In genomic region chr11:70668335-70668770, GRCm38 (mm10) we compare ENCODE assay signal across 8 mouse cellular contexts. TPM values are rescaled to one million over a fixed set of nuclear protein-coding genes. Genes with fewer than 3 reads are reported as not detected.
DNase-seq lines count a peak whose midpoint lies in the region; ATAC-seq and TF ChIP-seq lines count a peak whose summit lies in the region.

No protein-coding gene starts in this region.

- no peak for DNase-seq in kidney, postnatal 0 days (ENCODE audit: low spot score)
- DNase-seq in kidney, postnatal 14 days, result no peak
- no peak for DNase-seq in MEL (ENCODE audit: low read depth, low spot score)
- DNase-seq in c-Kit-positive CD71-positive TER-119-positive erythroid progenitor cells, embryonic 14.5 days (ENCODE audit: low spot score), result no peak

- TF ChIP-seq CTCF in kidney, postnatal 0 days (IDR thresholded peaks at IDR 0.05; ENCODE audit: low read depth), result no peak
- TF ChIP-seq CTCF in MEL (IDR thresholded peaks at IDR 0.05 in 2 of 3, conservative IDR thresholded peaks at IDR 0.05 in 1 of 3; ENCODE audit: control insufficient read depth in 1 of 3, insufficient read depth in 1 of 3, low read depth in 2 of 3, low read length in 3 of 3, poor library complexity in 1 of 3, severe bottlenecking in 1 of 3), result no peak

- peak; percentile 48 to 74 for TF ChIP-seq POLR2A in MEL (IDR thresholded peaks at IDR 0.05; ENCODE audit: control insufficient read depth in 1 of 2, insufficient read depth in 1 of 2, low read depth in 1 of 2, low read length in 2 of 2, poor library complexity in 1 of 2)

- peaks cover 24% of the 10 kb centered on the region for H3K36me3 ChIP-seq in kidney, postnatal 0 days (ENCODE audit: insufficient read depth, low read length)
- peaks cover 0 to 11% of the 10 kb centered on the region in 2 experiments; a peak in 2 of 4 replicates for H3K36me3 ChIP-seq in MEL (ENCODE audit: control insufficient read depth in 1 of 2, insufficient read depth in 2 of 2, low read length in 2 of 2)
- H3K36me3 ChIP-seq in midbrain, embryonic 12.5 days, result peaks cover 39% of the 10 kb centered on the region

- peaks cover 7% of the 10 kb centered on the region for H3K4me1 ChIP-seq in kidney, postnatal 0 days (replicated peaks; ENCODE audit: insufficient read depth, low read length)
- peaks cover 2 to 24% of the 10 kb centered on the region in 2 experiments; a peak in 3 of 4 replicates for H3K4me1 ChIP-seq in MEL (ENCODE audit: control insufficient read depth in 1 of 2, insufficient read depth in 2 of 2, low read length in 2 of 2)
- peaks cover 27% of the 10 kb centered on the region for H3K4me1 ChIP-seq in midbrain, embryonic 12.5 days

- no peak for TF ChIP-seq EP300 in MEL (IDR thresholded peaks at IDR 0.05; ENCODE audit: low read depth in 1 of 2, low read length in 2 of 2)

- no peaks in the 10 kb centered on the region for H3K9me3 ChIP-seq in kidney, postnatal 0 days (replicated peaks; ENCODE audit: low read length)
- H3K9me3 ChIP-seq in MEL (replicated peaks; ENCODE audit: insufficient read depth, low read length), result no peaks in the 10 kb centered on the region
- H3K9me3 ChIP-seq in midbrain, embryonic 12.5 days, result no peaks in the 10 kb centered on the region

- peak overlapping the region; percentile 60 for H3K9ac ChIP-seq in kidney, postnatal 0 days (ENCODE audit: low read depth, low read length)
- H3K9ac ChIP-seq in MEL (ENCODE audit: control insufficient read depth, low read depth, low read length, poor library complexity, severe bottlenecking), result peak overlapping the region; percentile 82
- H3K9ac ChIP-seq in midbrain, embryonic 12.5 days (replicated peaks), result peak overlapping the region; percentile 62

- peak overlapping the region; percentile 75 for H3K27ac ChIP-seq in kidney, postnatal 0 days
- peak overlapping the region; percentile 86 for H3K27ac ChIP-seq in MEL (ENCODE audit: control insufficient read depth, low read depth, low read length)
- peak overlapping the region; percentile 90 for H3K27ac ChIP-seq in midbrain, embryonic 12.5 days (replicated peaks)

- H3K4me3 ChIP-seq in kidney, postnatal 0 days (replicated peaks; ENCODE audit: low read depth, low read length), result peak overlapping the region; percentile 63
- peak overlapping the region; percentile 71 to 72 for H3K4me3 ChIP-seq in MEL (ENCODE audit: control insufficient read depth in 1 of 2, insufficient read depth in 1 of 2, low read depth in 2 of 2, low read length in 2 of 2)
- peak overlapping the region; percentile 67 for H3K4me3 ChIP-seq in midbrain, embryonic 12.5 days

- TF ChIP-seq RAD21 in MEL (IDR thresholded peaks at IDR 0.05; ENCODE audit: low read depth, low read length), result no peak

- no peaks in the 10 kb centered on the region for H3K27me3 ChIP-seq in kidney, postnatal 0 days (ENCODE audit: insufficient read depth, low read length)
- H3K27me3 ChIP-seq in MEL (ENCODE audit: control insufficient read depth in 1 of 2, insufficient read depth in 2 of 2, low read length in 2 of 2), result no peaks in the 10 kb centered on the region
- no peaks in the 10 kb centered on the region for H3K27me3 ChIP-seq in midbrain, embryonic 12.5 days

- no peak for ATAC-seq in kidney, postnatal 0 days (replicated peaks; ENCODE audit: low FRiP score, low read depth)
- peak; percentile 56 for ATAC-seq in erythroblast, adult 5-6 weeks (replicated peaks; ENCODE audit: low FRiP score, poor library complexity, severe bottlenecking)
- ATAC-seq in inflammation-experienced regulatory T-cells, adult 6 months, result peak; percentile 6
- ATAC-seq in midbrain, embryonic 12.5 days (ENCODE audit: low FRiP score, low read depth), result peak; percentile 27; the same call in 1 of the 2 replicates
- no peak for ATAC-seq in megakaryocyte-erythroid progenitor cell, adult 5-6 weeks (replicated peaks; ENCODE audit: low FRiP score, low TSS enrichment, poor library complexity, severe bottlenecking)

- WGBS in kidney, postnatal 0 days, result under 1% methylated on average over 15 of the region's 15 CpGs
- WGBS in midbrain, embryonic 12.5 days, result 1% methylated on average over 15 of the region's 15 CpGs

- peak overlapping the region; percentile 96 for H3K4me2 ChIP-seq in kidney, postnatal 0 days (ENCODE audit: low read length)
- peak overlapping the region; percentile 94 for H3K4me2 ChIP-seq in midbrain, embryonic 12.5 days (replicated peaks)

- peaks cover 18% of the 10 kb centered on the region for H3K79me2 ChIP-seq in MEL (ENCODE audit: control insufficient read depth, insufficient read depth, low read length, poor library complexity)

TF ChIP-seq in MEL, 35 proteins besides CTCF, POLR2A, EP300 and RAD21 (continues in another document):
- TF ChIP-seq ETS1 (IDR thresholded peaks at IDR 0.05; ENCODE audit: low read depth, low read length) (no peak), MXI1 (IDR thresholded peaks at IDR 0.05; ENCODE audit: low read depth, low read length) (peak; percentile 85)

RNA-seq across cellular contexts. Expression of gene Spag7, which starts 0.9 kb away (rescaled TPM):
- polyA plus RNA-seq in kidney, postnatal 0 days (2015; fragmentation: Nextera tagmentation; extraction: Ambion mirVana), result 91.5 and 102 TPM in 2 replicates
- total RNA-seq in MEL (2012; rRNA removed), result 76.4 and 81.0 TPM in 2 replicates
- 10 to 100 TPM in 1 of 2 experiments, not detected in 1; 99.6 TPM for polyA plus RNA-seq in MEL (2012; ENCODE audit: insufficient read depth in 1 of 2, insufficient read length in 2 of 2, low read depth in 1 of 2, low replicate concordance in 2 of 2, missing spikeins in 1 of 2)
- total RNA-seq in erythroblast, adult 5-6 weeks (2015; ENCODE audit: low replicate concordance), result 10.6 and 31.3 TPM in 2 replicates
- 21.4 and 25.6 TPM in 2 replicates for total RNA-seq in erythroblast, adult 5-6 weeks (2017; ENCODE audit: low replicate concordance)
- polyA plus RNA-seq in inflammation-experienced regulatory T-cells, adult 6 months (2017; shearing (Covaris generic)), result 100 to 1,000 TPM; 131 to 155 (median 137) TPM
- 156 and 160 TPM in 2 replicates for polyA plus RNA-seq in midbrain, embryonic 12.5 days (2016; fragmentation: Nextera tagmentation; extraction: Ambion mirVana)
- 61.3 and 88.7 TPM in 2 replicates for total RNA-seq in megakaryocyte-erythroid progenitor cell, adult 5-6 weeks (2014; fragmentation: Nextera tagmentation)
- 59.9 and 60.5 TPM in 2 replicates for total RNA-seq in megakaryocyte-erythroid progenitor cell, adult 5-6 weeks (2017)

RNA-seq across cellular contexts. Expression of gene Eno3, which starts 11.4 kb away (rescaled TPM):
- polyA plus RNA-seq in kidney, postnatal 0 days (2015; fragmentation: Nextera tagmentation; extraction: Ambion mirVana), result 9.7 and 10.0 TPM in 2 replicates
- 12.9 and 14.2 TPM in 2 replicates for total RNA-seq in MEL (2012; rRNA removed)
- 10 to 100 TPM in 1 of 2 experiments, not detected in 1; 16.8 TPM for polyA plus RNA-seq in MEL (2012; ENCODE audit: insufficient read depth in 1 of 2, insufficient read length in 2 of 2, low read depth in 1 of 2, low replicate concordance in 2 of 2, missing spikeins in 1 of 2)
- total RNA-seq in erythroblast, adult 5-6 weeks (2015; ENCODE audit: low replicate concordance), result 1.5 and 2.9 TPM in 2 replicates
- total RNA-seq in erythroblast, adult 5-6 weeks (2017; ENCODE audit: low replicate concordance), result 3.3 and 6.0 TPM in 2 replicates
- polyA plus RNA-seq in inflammation-experienced regulatory T-cells, adult 6 months (2017; shearing (Covaris generic)), result 10 to 100 TPM in 2 of 3 experiments, 1 to 10 TPM in 1; 6.2 to 27.4 (median 21.7) TPM
- 12.0 and 12.7 TPM in 2 replicates for polyA plus RNA-seq in midbrain, embryonic 12.5 days (2016; fragmentation: Nextera tagmentation; extraction: Ambion mirVana)
- 16.7 and 33.7 TPM in 2 replicates for total RNA-seq in megakaryocyte-erythroid progenitor cell, adult 5-6 weeks (2014; fragmentation: Nextera tagmentation)
- total RNA-seq in megakaryocyte-erythroid progenitor cell, adult 5-6 weeks (2017), result 8.4 and 16.5 TPM in 2 replicates

RNA-seq across cellular contexts. Expression of gene Pfn1, which starts 13.9 kb away (rescaled TPM):
- 1,513 and 1,569 TPM in 2 replicates for polyA plus RNA-seq in kidney, postnatal 0 days (2015; fragmentation: Nextera tagmentation; extraction: Ambion mirVana)
- 1,332 and 1,356 TPM in 2 replicates for total RNA-seq in MEL (2012; rRNA removed)
- polyA plus RNA-seq in MEL (2012; ENCODE audit: insufficient read depth in 1 of 2, insufficient read length in 2 of 2, low read depth in 1 of 2, low replicate concordance in 2 of 2, missing spikeins in 1 of 2), result 1,000 to 10,000 TPM; 2,392 to 5,980 TPM
- 414 and 492 TPM in 2 replicates for total RNA-seq in erythroblast, adult 5-6 weeks (2015; ENCODE audit: low replicate concordance)
- 125 and 193 TPM in 2 replicates for total RNA-seq in erythroblast, adult 5-6 weeks (2017; ENCODE audit: low replicate concordance)
- 1,000 to 10,000 TPM; 3,037 to 4,758 (median 3,214) TPM for polyA plus RNA-seq in inflammation-experienced regulatory T-cells, adult 6 months (2017; shearing (Covaris generic))
- polyA plus RNA-seq in midbrain, embryonic 12.5 days (2016; fragmentation: Nextera tagmentation; extraction: Ambion mirVana), result 1,047 and 1,099 TPM in 2 replicates
- 1,236 and 1,373 TPM in 2 replicates for total RNA-seq in megakaryocyte-erythroid progenitor cell, adult 5-6 weeks (2014; fragmentation: Nextera tagmentation)
- 377 and 675 TPM in 2 replicates for total RNA-seq in megakaryocyte-erythroid progenitor cell, adult 5-6 weeks (2017)

RNA-seq across cellular contexts. Expression of gene Camta2, which starts 19.6 kb away (rescaled TPM):
- polyA plus RNA-seq in kidney, postnatal 0 days (2015; fragmentation: Nextera tagmentation; extraction: Ambion mirVana), result 9.2 and 9.4 TPM in 2 replicates
- 1.9 and 2.8 TPM in 2 replicates for total RNA-seq in MEL (2012; rRNA removed)
- 10 to 100 TPM in 1 of 2 experiments, not detected in 1; 15.0 TPM for polyA plus RNA-seq in MEL (2012; ENCODE audit: insufficient read depth in 1 of 2, insufficient read length in 2 of 2, low read depth in 1 of 2, low replicate concordance in 2 of 2, missing spikeins in 1 of 2)
- 2.9 and 5.4 TPM in 2 replicates for total RNA-seq in erythroblast, adult 5-6 weeks (2015; ENCODE audit: low replicate concordance)
- total RNA-seq in erythroblast, adult 5-6 weeks (2017; ENCODE audit: low replicate concordance), result 0.77 and 1.5 TPM in 2 replicates
- polyA plus RNA-seq in inflammation-experienced regulatory T-cells, adult 6 months (2017; shearing (Covaris generic)), result 10 to 100 TPM; 11.5 to 17.1 (median 12.8) TPM
- 13.0 and 14.9 TPM in 2 replicates for polyA plus RNA-seq in midbrain, embryonic 12.5 days (2016; fragmentation: Nextera tagmentation; extraction: Ambion mirVana)
- 14.6 and 17.4 TPM in 2 replicates for total RNA-seq in megakaryocyte-erythroid progenitor cell, adult 5-6 weeks (2014; fragmentation: Nextera tagmentation)
- 0.91 and 7.1 TPM in 2 replicates for total RNA-seq in megakaryocyte-erythroid progenitor cell, adult 5-6 weeks (2017)

RNA-seq across cellular contexts. Expression of gene Slc25a11, which starts 21.1 kb away (rescaled TPM):
- polyA plus RNA-seq in kidney, postnatal 0 days (2015; fragmentation: Nextera tagmentation; extraction: Ambion mirVana), result 227 and 239 TPM in 2 replicates
- 96.3 and 104 TPM in 2 replicates for total RNA-seq in MEL (2012; rRNA removed)
- 100 to 1,000 TPM; 114 to 145 TPM for polyA plus RNA-seq in MEL (2012; ENCODE audit: insufficient read depth in 1 of 2, insufficient read length in 2 of 2, low read depth in 1 of 2, low replicate concordance in 2 of 2, missing spikeins in 1 of 2)
- 17.1 and 20.1 TPM in 2 replicates for total RNA-seq in erythroblast, adult 5-6 weeks (2015; ENCODE audit: low replicate concordance)
- total RNA-seq in erythroblast, adult 5-6 weeks (2017; ENCODE audit: low replicate concordance), result 16.2 and 16.6 TPM in 2 replicates
- polyA plus RNA-seq in inflammation-experienced regulatory T-cells, adult 6 months (2017; shearing (Covaris generic)), result 100 to 1,000 TPM in 2 of 3 experiments, 10 to 100 TPM in 1; 85.3 to 111 (median 111) TPM
- polyA plus RNA-seq in midbrain, embryonic 12.5 days (2016; fragmentation: Nextera tagmentation; extraction: Ambion mirVana), result 138 and 149 TPM in 2 replicates
- total RNA-seq in megakaryocyte-erythroid progenitor cell, adult 5-6 weeks (2014; fragmentation: Nextera tagmentation), result 62.3 and 63.1 TPM in 2 replicates
- total RNA-seq in megakaryocyte-erythroid progenitor cell, adult 5-6 weeks (2017), result 33.1 and 36.2 TPM in 2 replicates

Comparison
In these comparisons a context has a peak if more than half of its experiments do, and no peak if none do; other contexts are left out.
1. ATAC-seq: peak in erythroblast, adult 5-6 weeks (single experiment), inflammation-experienced regulatory T-cells, adult 6 months (single experiment) and midbrain, embryonic 12.5 days (single experiment); none in kidney, postnatal 0 days (single experiment) and megakaryocyte-erythroid progenitor cell, adult 5-6 weeks (single experiment).
2. Peak in every context shown above with its lines, with median percentiles within 50 percentile points of each other: H3K27ac ChIP-seq, H3K4me3 ChIP-seq and H3K9ac ChIP-seq.